Mouse (Mus musculus): ENCODE results near the gene Nucks1. TPM values are rescaled to one million over a fixed set of nuclear protein-coding genes. Genes with fewer than 3 reads are reported as not detected.
A peak's percentile ranks its signal among the peaks of the same experiment; 100 is the strongest.

Gene Nucks1
- polyA plus RNA-seq, 1 experiment from 2014 or later, result 52.3 TPM

DNA sequence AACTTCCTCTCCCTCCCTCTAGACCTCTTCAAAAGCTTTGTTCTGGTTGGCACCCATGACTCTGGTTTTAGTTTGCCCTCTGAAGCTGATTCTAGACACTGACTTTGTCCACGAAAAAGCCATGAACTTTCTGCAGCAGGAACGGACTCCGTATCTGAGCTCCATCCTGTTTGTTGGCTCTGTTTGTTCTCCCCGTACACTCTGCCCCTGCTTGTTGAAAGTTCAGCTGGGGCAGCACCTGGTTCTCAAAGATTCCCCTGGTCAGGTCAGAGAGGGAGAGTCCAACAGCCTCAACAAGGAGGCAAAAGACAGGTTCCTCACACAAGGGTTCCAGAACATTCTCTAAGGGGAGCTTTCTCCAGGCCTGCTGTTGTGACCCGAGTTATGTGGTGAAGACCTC is 47.1 kb downstream of the Nucks1 start:
- 81% methylated on average over 5 of the region's 5 CpGs for WGBS
- Histone ChIP-seq H3K27ac (replicated peaks) (no peak overlapping the region), H3K36me3 (no peaks in the 10 kb centered on the region), H3K9ac (no peak overlapping the region), H3K4me3 (no peak overlapping the region), H3K4me2 (no peak overlapping the region), H3K27me3 (peaks cover 14% of the 10 kb centered on the region), H3K4me1 (replicated peaks) (peaks cover 3% of the 10 kb centered on the region; the same call in 1 of the 2 replicates), H3K9me3 (no peaks in the 10 kb centered on the region)
- ATAC-seq (ENCODE audit: low read depth), result no peak

- 54% methylated on average over 2 of the region's 2 CpGs for WGBS
- Histone ChIP-seq H3K4me2 (no peak overlapping the region), H3K4me1 (replicated peaks) (peaks cover 28% of the 10 kb centered on the region), H3K36me3 (no peaks in the 10 kb centered on the region), H3K27me3 (peaks cover 34% of the 10 kb centered on the region), H3K4me3 (no peak overlapping the region), H3K9ac (0 out of 2 replicates have a peak overlapping the region, but pooled peaks have one; percentile 34), H3K9me3 (no peaks in the 10 kb centered on the region), H3K27ac (replicated peaks) (0 out of 2 replicates have a peak overlapping the region, but pooled peaks have one; percentile 13)
- ATAC-seq (ENCODE audit: low read depth), result no peak
These were observed 50.7 kb downstream of the Nucks1 start for GRCm38 (mm10) chr1:131961004-131961403.

GRCm38 (mm10) chr1:131962606-131963084 is 52.3 kb downstream of the Nucks1 start, which contains the start of gene Slc45a3:
Gene Slc45a3, plus strand, starts transcription at chr1:131962967.
- Histone ChIP-seq H3K27me3 (peaks cover 34% of the 10 kb centered on the region), H3K36me3 (no peaks in the 10 kb centered on the region), H3K9ac (peak within 1 kb of the TSS; percentile 82), H3K27ac (replicated peaks) (no peak within 1 kb of the TSS), H3K4me3 (peak within 1 kb of the TSS; percentile 86), H3K4me1 (replicated peaks) (peaks cover 40% of the 10 kb centered on the region), H3K9me3 (no peaks in the 10 kb centered on the region), H3K4me2 (peak within 1 kb of the TSS; percentile 99)
- peak; percentile 62 for ATAC-seq (ENCODE audit: low read depth)
- WGBS, result 0% methylated on average over 35 of the region's 35 CpGs

GRCm38 (mm10) chr1:131963085-131963951 is 53.0 kb downstream of the Nucks1 start:
- Histone ChIP-seq H3K27ac (replicated peaks) (no peak overlapping the region), H3K36me3 (no peaks in the 10 kb centered on the region), H3K9me3 (no peaks in the 10 kb centered on the region), H3K4me3 (peak overlapping the region; percentile 86), H3K4me2 (peak overlapping the region; percentile 99), H3K9ac (peak overlapping the region; percentile 82), H3K4me1 (replicated peaks) (peaks cover 40% of the 10 kb centered on the region), H3K27me3 (peaks cover 34% of the 10 kb centered on the region)
- peak; percentile 79 for ATAC-seq (ENCODE audit: low read depth)
- under 1% methylated on average over 64 of the region's 76 CpGs for WGBS

- Histone ChIP-seq H3K36me3 (no peaks in the 10 kb centered on the region), H3K4me1 (replicated peaks) (peaks cover 48% of the 10 kb centered on the region), H3K4me3 (peak overlapping the region; percentile 86), H3K9ac (no peak overlapping the region; the same call in 1 of the 2 replicates), H3K27ac (replicated peaks) (no peak overlapping the region), H3K27me3 (peaks cover 34% of the 10 kb centered on the region), H3K4me2 (peak overlapping the region; percentile 99), H3K9me3 (no peaks in the 10 kb centered on the region)
- WGBS, result 35% methylated on average over 5 of the region's 5 CpGs
- ATAC-seq (ENCODE audit: low read depth), result no peak
These were observed 53.8 kb downstream of the Nucks1 start for GRCm38 (mm10) chr1:131964100-131964499.

DNA sequence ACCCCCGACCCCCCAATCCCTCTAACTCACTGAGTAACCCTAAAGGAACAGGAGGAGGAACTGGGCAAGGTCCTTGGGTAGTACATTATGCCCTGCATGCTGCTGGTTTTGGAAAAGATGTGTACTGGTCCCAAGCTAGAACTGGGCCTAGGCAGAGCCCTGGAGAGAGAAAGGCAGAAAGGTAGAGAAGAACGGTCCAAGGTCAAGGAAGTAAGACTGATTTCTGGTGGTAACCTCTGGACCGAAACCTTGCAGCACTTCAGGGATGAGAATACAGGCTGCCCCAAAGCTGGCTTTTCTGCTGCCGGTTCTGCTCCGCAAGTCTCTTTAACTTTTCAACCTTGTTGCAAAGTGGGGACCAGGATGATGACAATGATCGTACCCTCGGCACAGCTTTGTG is 54.2 kb downstream of the Nucks1 start:
- no peaks in the 10 kb centered on the region for H3K36me3 ChIP-seq
- no peak for ATAC-seq (ENCODE audit: low read depth)
- H3K27ac ChIP-seq (replicated peaks), result no peak overlapping the region
- no peak overlapping the region for H3K9ac ChIP-seq
- no peak overlapping the region for H3K4me3 ChIP-seq
- peaks cover 49% of the 10 kb centered on the region for H3K4me1 ChIP-seq (replicated peaks)
- H3K27me3 ChIP-seq, result peaks cover 34% of the 10 kb centered on the region
- 80% methylated on average over 7 of the region's 7 CpGs for WGBS
- peak overlapping the region; percentile 99 for H3K4me2 ChIP-seq
- H3K9me3 ChIP-seq, result no peaks in the 10 kb centered on the region

GRCm38 (mm10) chr1:131965818-131966217 is 55.5 kb downstream of the Nucks1 start:
- H3K27me3 ChIP-seq, result peaks cover 34% of the 10 kb centered on the region
- H3K9me3 ChIP-seq, result no peaks in the 10 kb centered on the region
- H3K9ac ChIP-seq, result no peak overlapping the region
- no peak overlapping the region for H3K4me3 ChIP-seq
- no peak overlapping the region for H3K27ac ChIP-seq (replicated peaks)
- peaks cover 55% of the 10 kb centered on the region for H3K4me1 ChIP-seq (replicated peaks)
- H3K36me3 ChIP-seq, result no peaks in the 10 kb centered on the region
- ATAC-seq (ENCODE audit: low read depth), result no peak
- 0 out of 2 replicates have a peak overlapping the region, but pooled peaks have one; percentile 5 for H3K4me2 ChIP-seq
- WGBS, result 48% methylated on average over 5 of the region's 5 CpGs

- H3K27me3 ChIP-seq, result peaks cover 21% of the 10 kb centered on the region
- WGBS, result 82% methylated on average over 7 of the region's 7 CpGs
- no peak for ATAC-seq (ENCODE audit: low read depth)
- H3K9ac ChIP-seq, result no peak overlapping the region
- H3K4me1 ChIP-seq (replicated peaks), result peaks cover 67% of the 10 kb centered on the region
- H3K36me3 ChIP-seq, result no peaks in the 10 kb centered on the region
- H3K4me3 ChIP-seq, result no peak overlapping the region
- no peak overlapping the region for H3K27ac ChIP-seq (replicated peaks)
- no peaks in the 10 kb centered on the region for H3K9me3 ChIP-seq
- H3K4me2 ChIP-seq, result no peak overlapping the region
These were observed 57.0 kb downstream of the Nucks1 start for GRCm38 (mm10) chr1:131967336-131967735.

GRCm38 (mm10) chr1:131968556-131968955 is 58.2 kb downstream of the Nucks1 start:
- H3K27me3 ChIP-seq, result peaks cover 14% of the 10 kb centered on the region
- H3K9me3 ChIP-seq, result no peaks in the 10 kb centered on the region
- no peak overlapping the region for H3K27ac ChIP-seq (replicated peaks)
- H3K4me1 ChIP-seq (replicated peaks), result peaks cover 72% of the 10 kb centered on the region
- no peak overlapping the region for H3K4me3 ChIP-seq
- no peaks in the 10 kb centered on the region for H3K36me3 ChIP-seq
- H3K9ac ChIP-seq, result no peak overlapping the region
- no peak for ATAC-seq (ENCODE audit: low read depth)
- WGBS, result 50% methylated on average over 3 of the region's 3 CpGs
- H3K4me2 ChIP-seq, result no peak overlapping the region

GRCm38 (mm10) chr1:131968983-131969382 is 58.6 kb downstream of the Nucks1 start:
- H3K27ac ChIP-seq (replicated peaks), result no peak overlapping the region
- H3K4me2 ChIP-seq, result no peak overlapping the region
- no peak for ATAC-seq (ENCODE audit: low read depth)
- WGBS, result 80% methylated on average over 6 of the region's 6 CpGs
- H3K27me3 ChIP-seq, result peaks cover 10% of the 10 kb centered on the region
- no peaks in the 10 kb centered on the region for H3K36me3 ChIP-seq
- H3K4me3 ChIP-seq, result no peak overlapping the region
- H3K9me3 ChIP-seq, result no peaks in the 10 kb centered on the region
- peaks cover 72% of the 10 kb centered on the region for H3K4me1 ChIP-seq (replicated peaks)
- H3K9ac ChIP-seq, result no peak overlapping the region

GRCm38 (mm10) chr1:131969825-131970224 is 59.5 kb downstream of the Nucks1 start:
- no peak for ATAC-seq (ENCODE audit: low read depth)
- no peak overlapping the region for H3K27ac ChIP-seq (replicated peaks)
- WGBS, result 58% methylated on average over 4 of the region's 4 CpGs
- peaks cover 1% of the 10 kb centered on the region for H3K27me3 ChIP-seq
- H3K4me1 ChIP-seq (replicated peaks), result peaks cover 65% of the 10 kb centered on the region
- H3K9ac ChIP-seq, result no peak overlapping the region
- H3K4me3 ChIP-seq, result no peak overlapping the region
- H3K9me3 ChIP-seq, result no peaks in the 10 kb centered on the region
- H3K4me2 ChIP-seq, result no peak overlapping the region
- H3K36me3 ChIP-seq, result no peaks in the 10 kb centered on the region

GRCm38 (mm10) chr1:131970322-131970660 is 60.0 kb downstream of the Nucks1 start:
- no peak overlapping the region for H3K4me3 ChIP-seq
- ATAC-seq (ENCODE audit: low read depth), result no peak; the same call in 1 of the 2 replicates
- peaks cover 67% of the 10 kb centered on the region for H3K4me1 ChIP-seq (replicated peaks)
- H3K4me2 ChIP-seq, result peak overlapping the region; percentile 20; the same call in 1 of the 2 replicates
- H3K9ac ChIP-seq, result no peak overlapping the region; the same call in 1 of the 2 replicates
- H3K36me3 ChIP-seq, result no peaks in the 10 kb centered on the region
- no peaks in the 10 kb centered on the region; the same call in 1 of the 2 replicates for H3K27me3 ChIP-seq
- H3K27ac ChIP-seq (replicated peaks), result 0 out of 2 replicates have a peak overlapping the region, but pooled peaks have one; percentile 72
- no peaks in the 10 kb centered on the region for H3K9me3 ChIP-seq
- 32% methylated on average over 5 of the region's 5 CpGs for WGBS

Data from neural tube, embryonic 13.5 days (tissue).